Mouse (Mus musculus) inflammation-experienced regulatory T-cells (primary cell): ENCODE measurements around the gene Iars2. TPM values are rescaled to one million over a fixed set of nuclear protein-coding genes. Genes with fewer than 3 reads are reported as not detected.

Source experiments
- polyA plus RNA-seq, 2 experiments: library from polyadenylated mRNA; unstranded; fragments of 100-300 nt; shearing (Covaris generic); gene quantifications; one replicate each; pipeline ENCODE4 v1.2.1; 2017

Iars2 gene
- polyA plus RNA-seq = 10 to 100 TPM; 41.9 to 45.7 TPM

GRCm38 (mm10) chr1:185328721-185329610, at the start of gene Iars2:
Gene Iars2, minus strand, starts transcription at chr1:185329396.

GRCm38 (mm10) chr1:185362677-185363520, 33.7 kb upstream of the Iars2 start, which contains the start of gene Eprs:
Gene Eprs, plus strand, starts transcription at chr1:185363044.

GRCm38 (mm10) chr1:185331983-185332430, 2.8 kb upstream of the Iars2 start, which contains the start of gene Bpnt1:
Gene Bpnt1, plus strand, starts transcription at chr1:185332149.

Other genes starting within 250 kb of the Iars2 start
- 10 to 100 TPM; 31.3 to 40.1 TPM for gene Rab3gap2, start 125.3 kb downstream of the Iars2 start, polyA plus RNA-seq
- gene Bpnt1, start 2.8 kb upstream of the Iars2 start, polyA plus RNA-seq = 10 to 100 TPM; 13.4 to 16.9 TPM
- gene Eprs, start 33.6 kb upstream of the Iars2 start, polyA plus RNA-seq = 10 to 100 TPM; 94.1 to 96.8 TPM
- not detected for gene Slc30a10, start 125.5 kb upstream of the Iars2 start, polyA plus RNA-seq